Mouse (Mus musculus): ENCODE measurements around the gene Wdr93. TPM values are rescaled to one million over a fixed set of nuclear protein-coding genes. Genes with fewer than 3 reads are reported as not detected.
"Not testable (repeated sequence)": the region's sequence is repeated elsewhere in the genome, so short reads cannot be mapped to it uniquely, and the experiment has no call there.

The Wdr93 gene
- polyA plus RNA-seq, 1 experiment from 2014 or later: 0.23 TPM

DNA sequence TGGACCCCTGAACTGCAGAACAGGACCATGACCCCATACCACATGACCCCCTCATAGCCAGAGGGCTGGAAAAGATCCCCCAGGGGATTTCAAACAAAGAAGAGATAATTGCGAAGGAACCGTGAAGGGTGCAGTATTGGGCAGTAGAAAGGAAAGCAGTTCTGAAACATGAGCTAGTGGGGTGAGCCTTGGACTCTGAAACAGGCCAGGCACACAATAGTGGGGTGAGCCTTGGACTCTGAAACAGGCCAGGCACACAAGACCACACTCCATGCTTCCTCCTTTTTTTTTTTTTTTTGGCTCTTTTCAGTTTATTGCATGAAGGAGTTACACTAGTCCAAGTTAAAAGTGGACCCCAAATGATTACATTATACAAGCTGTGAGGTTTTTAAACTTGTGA lies 46.8 kb downstream of the Wdr93 start:
- not testable (repeated sequence) for ATAC-seq; H3K4me2 ChIP-seq (ENCODE audit: low read length); H3K9me3 ChIP-seq (ENCODE audit: control insufficient read depth, low read length); H3K36me3 ChIP-seq (ENCODE audit: control insufficient read depth, insufficient read depth); H3K9ac ChIP-seq (replicated peaks; ENCODE audit: low read depth, low read length); H3K27ac ChIP-seq (ENCODE audit: low read length); H3K4me3 ChIP-seq (replicated peaks; ENCODE audit: low read length)
- H3K27me3 ChIP-seq (replicated peaks; ENCODE audit: control insufficient read depth, insufficient read depth, low read length): peaks cover 26% of the 10 kb centered on the region
- 24% methylated on average over 2 of the region's 2 CpGs for WGBS
- H3K4me1 ChIP-seq (replicated peaks; ENCODE audit: control insufficient read depth, insufficient read depth, low read length): peaks cover 12% of the 10 kb centered on the region

DNA sequence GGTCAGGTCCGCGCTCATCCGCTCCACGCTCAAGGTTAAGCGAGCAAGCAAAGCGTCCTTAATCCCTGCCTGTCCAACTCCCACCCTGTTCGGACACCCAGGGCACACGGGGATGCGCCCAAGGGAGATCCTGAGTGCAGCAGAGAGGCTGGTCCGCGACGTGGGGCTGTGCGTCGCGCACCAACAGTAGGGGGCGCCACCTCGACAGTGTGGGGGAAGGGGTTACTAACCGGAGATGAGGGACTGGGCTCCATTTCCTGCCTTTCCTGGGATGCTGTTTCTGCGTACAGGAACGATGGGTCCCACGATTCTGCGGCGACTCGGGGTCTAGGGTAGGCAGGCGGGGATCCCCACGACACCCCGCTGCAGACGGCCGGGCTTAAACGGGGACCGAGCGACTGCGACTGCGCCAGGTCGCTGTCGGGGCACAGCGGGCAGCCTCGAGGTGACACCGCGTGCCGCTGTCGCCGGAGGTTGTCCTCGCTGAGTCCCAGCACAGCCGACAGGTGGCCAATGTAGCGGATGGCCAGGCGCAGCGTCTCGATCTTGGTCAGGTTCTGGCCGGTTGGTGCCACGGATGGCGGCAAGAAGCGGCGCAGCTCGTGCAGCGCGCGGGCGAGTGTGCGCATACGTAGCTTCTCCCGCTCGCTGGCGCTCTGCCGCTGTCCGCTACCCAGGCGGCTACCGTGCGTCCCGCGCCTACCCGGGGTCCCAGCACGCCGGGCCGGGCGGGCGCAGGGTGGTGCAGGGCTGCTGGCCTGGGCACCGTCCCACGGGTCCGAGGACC lies 49.9 kb downstream of the Wdr93 start:
- peak overlapping the region; percentile 56 for H3K4me3 ChIP-seq (replicated peaks; ENCODE audit: low read length)
- peak overlapping the region; percentile 79 for H3K4me2 ChIP-seq (ENCODE audit: low read length)
- H3K9ac ChIP-seq (replicated peaks; ENCODE audit: low read depth, low read length): peak overlapping the region; percentile 57
- 2% methylated on average over 80 of the region's 80 CpGs for WGBS
- H3K27me3 ChIP-seq (replicated peaks; ENCODE audit: control insufficient read depth, insufficient read depth, low read length): peaks cover 26% of the 10 kb centered on the region
- no peak overlapping the region for H3K27ac ChIP-seq (ENCODE audit: low read length)
- H3K36me3 ChIP-seq (ENCODE audit: control insufficient read depth, insufficient read depth): no peaks in the 10 kb centered on the region
- peak; percentile 62 for ATAC-seq
- H3K9me3 ChIP-seq (ENCODE audit: control insufficient read depth, low read length): no peaks in the 10 kb centered on the region
- peaks cover 12% of the 10 kb centered on the region for H3K4me1 ChIP-seq (replicated peaks; ENCODE audit: control insufficient read depth, insufficient read depth, low read length)

DNA sequence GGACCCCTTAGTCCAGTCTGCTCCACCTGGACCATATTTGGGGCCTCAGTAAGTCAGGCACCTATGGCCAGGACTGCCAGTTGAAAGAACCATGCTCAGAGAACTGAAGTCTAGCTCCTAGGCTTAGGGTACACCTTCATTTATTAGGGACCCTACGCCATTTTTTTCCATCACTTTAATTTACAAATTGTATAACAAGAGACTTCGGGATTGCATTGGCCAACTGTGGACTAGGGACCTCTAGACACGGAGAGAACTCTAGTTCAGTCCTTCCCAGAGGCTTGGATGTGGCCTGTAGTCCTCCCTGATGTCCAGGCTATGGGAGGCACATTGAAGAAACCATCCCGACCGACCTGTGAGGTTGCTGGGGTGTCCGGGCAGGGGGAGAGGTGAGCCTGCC lies 50.7 kb downstream of the Wdr93 start, which contains the start of gene Mesp1:
Gene Mesp1 (minus strand): TSS at position 101 of the 400 bp plus-strand sequence.
- H3K4me2 ChIP-seq (ENCODE audit: low read length): peak within 1 kb of the TSS; percentile 79
- no peak for ATAC-seq
- H3K9me3 ChIP-seq (ENCODE audit: control insufficient read depth, low read length): no peaks in the 10 kb centered on the region
- peak within 1 kb of the TSS; percentile 56 for H3K4me3 ChIP-seq (replicated peaks; ENCODE audit: low read length)
- H3K27ac ChIP-seq (ENCODE audit: low read length): no peak within 1 kb of the TSS
- peaks cover 26% of the 10 kb centered on the region for H3K27me3 ChIP-seq (replicated peaks; ENCODE audit: control insufficient read depth, insufficient read depth, low read length)
- WGBS: 81% methylated on average over 6 of the region's 6 CpGs
- H3K4me1 ChIP-seq (replicated peaks; ENCODE audit: control insufficient read depth, insufficient read depth, low read length): peaks cover 15% of the 10 kb centered on the region
- H3K9ac ChIP-seq (replicated peaks; ENCODE audit: low read depth, low read length): peak within 1 kb of the TSS; percentile 57
- H3K36me3 ChIP-seq (ENCODE audit: control insufficient read depth, insufficient read depth): no peaks in the 10 kb centered on the region

DNA sequence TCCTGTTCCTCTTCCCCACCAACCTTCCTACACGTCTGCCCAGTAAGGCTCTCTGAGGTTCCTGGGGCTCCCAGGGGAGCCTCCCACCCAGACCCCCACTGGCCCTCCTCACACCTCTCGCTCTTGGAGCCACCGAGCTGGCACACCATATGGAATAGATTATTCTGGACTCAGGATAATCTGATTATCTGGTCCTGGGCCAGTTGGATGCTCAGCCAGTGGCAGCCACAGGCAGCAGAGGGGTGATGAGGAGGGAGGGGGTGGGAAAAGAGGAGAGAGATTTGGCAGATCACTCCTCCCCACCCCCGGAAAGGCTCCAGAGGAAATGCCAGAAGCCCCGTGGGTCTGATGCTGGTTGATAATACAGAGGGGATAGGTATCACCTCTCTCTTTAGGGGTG lies 55.6 kb downstream of the Wdr93 start:
- no peak overlapping the region for H3K9ac ChIP-seq (replicated peaks; ENCODE audit: low read depth, low read length)
- H3K36me3 ChIP-seq (ENCODE audit: control insufficient read depth, insufficient read depth): no peaks in the 10 kb centered on the region
- H3K27me3 ChIP-seq (replicated peaks; ENCODE audit: control insufficient read depth, insufficient read depth, low read length): peaks cover 3% of the 10 kb centered on the region
- H3K4me1 ChIP-seq (replicated peaks; ENCODE audit: control insufficient read depth, insufficient read depth, low read length): 0 out of 2 replicates have a peak, but pooled peaks cover 4% of the 10 kb centered on the region
- H3K9me3 ChIP-seq (ENCODE audit: control insufficient read depth, low read length): no peaks in the 10 kb centered on the region
- H3K4me3 ChIP-seq (replicated peaks; ENCODE audit: low read length): no peak overlapping the region
- 24% methylated on average over 5 of the region's 5 CpGs for WGBS
- no peak for ATAC-seq
- H3K27ac ChIP-seq (ENCODE audit: low read length): no peak overlapping the region
- H3K4me2 ChIP-seq (ENCODE audit: low read length): no peak overlapping the region

DNA sequence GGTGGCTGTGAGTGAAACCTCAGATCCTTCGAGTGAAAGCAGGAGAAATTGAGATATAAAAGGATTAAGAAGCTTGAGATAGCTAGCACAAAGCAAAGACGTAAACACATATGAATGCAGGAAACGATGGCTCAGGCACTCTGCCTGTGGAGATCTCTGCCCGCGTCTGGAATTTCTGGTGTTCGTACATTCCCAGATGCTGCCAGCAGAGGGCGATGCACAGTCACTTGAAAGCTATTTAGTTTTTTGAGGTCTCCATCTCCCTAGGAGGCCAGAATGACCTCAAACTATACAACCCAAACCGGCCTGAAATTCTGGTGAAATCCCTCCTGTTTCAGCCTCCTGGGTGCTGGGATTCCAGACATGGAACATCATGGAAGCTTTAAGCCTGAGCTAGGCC lies 56.1 kb downstream of the Wdr93 start:
- ATAC-seq: no peak
- Histone ChIP-seq H3K4me2 (ENCODE audit: low read length) (no peak overlapping the region), H3K9me3 (ENCODE audit: control insufficient read depth, low read length) (no peaks in the 10 kb centered on the region), H3K36me3 (ENCODE audit: control insufficient read depth, insufficient read depth) (no peaks in the 10 kb centered on the region), H3K4me3 (replicated peaks; ENCODE audit: low read length) (no peak overlapping the region), H3K4me1 (replicated peaks; ENCODE audit: control insufficient read depth, insufficient read depth, low read length) (0 out of 2 replicates have a peak, but pooled peaks cover 4% of the 10 kb centered on the region), H3K9ac (replicated peaks; ENCODE audit: low read depth, low read length) (no peak overlapping the region), H3K27ac (ENCODE audit: low read length) (no peak overlapping the region), H3K27me3 (replicated peaks; ENCODE audit: control insufficient read depth, insufficient read depth, low read length) (no peaks in the 10 kb centered on the region; the same call in 1 of the 2 replicates)
- 2% methylated on average over 8 of the region's 8 CpGs for WGBS

DNA sequence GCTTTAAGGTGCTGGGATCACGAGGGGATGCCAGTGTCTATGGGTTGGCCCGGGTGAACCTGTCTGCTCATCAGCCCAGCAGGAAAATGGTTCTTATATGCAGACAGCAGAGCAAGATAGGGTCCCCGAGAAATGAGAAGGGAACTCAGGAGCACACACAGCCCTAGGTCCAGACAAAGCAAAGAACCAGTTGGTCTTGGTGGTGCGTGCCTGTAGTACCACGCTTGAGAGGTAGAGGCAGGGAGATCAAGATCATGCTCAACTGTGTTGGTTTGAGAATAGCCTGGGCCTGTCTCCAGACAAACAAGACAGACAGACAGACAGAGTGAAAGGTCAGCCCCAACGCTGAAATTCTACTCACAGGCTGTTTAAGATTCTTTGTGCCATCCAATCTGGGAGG lies 56.5 kb downstream of the Wdr93 start:
- H3K9me3 ChIP-seq (ENCODE audit: control insufficient read depth, low read length): no peaks in the 10 kb centered on the region
- H3K27me3 ChIP-seq (replicated peaks; ENCODE audit: control insufficient read depth, insufficient read depth, low read length): no peaks in the 10 kb centered on the region; the same call in 1 of the 2 replicates
- no peaks in the 10 kb centered on the region for H3K36me3 ChIP-seq (ENCODE audit: control insufficient read depth, insufficient read depth)
- H3K9ac ChIP-seq (replicated peaks; ENCODE audit: low read depth, low read length): no peak overlapping the region
- no peak overlapping the region for H3K4me3 ChIP-seq (replicated peaks; ENCODE audit: low read length)
- H3K4me1 ChIP-seq (replicated peaks; ENCODE audit: control insufficient read depth, insufficient read depth, low read length): 0 out of 2 replicates have a peak, but pooled peaks cover 4% of the 10 kb centered on the region
- 71% methylated on average over 6 of the region's 6 CpGs for WGBS
- ATAC-seq: no peak
- no peak overlapping the region for H3K27ac ChIP-seq (ENCODE audit: low read length)
- H3K4me2 ChIP-seq (ENCODE audit: low read length): no peak overlapping the region

DNA sequence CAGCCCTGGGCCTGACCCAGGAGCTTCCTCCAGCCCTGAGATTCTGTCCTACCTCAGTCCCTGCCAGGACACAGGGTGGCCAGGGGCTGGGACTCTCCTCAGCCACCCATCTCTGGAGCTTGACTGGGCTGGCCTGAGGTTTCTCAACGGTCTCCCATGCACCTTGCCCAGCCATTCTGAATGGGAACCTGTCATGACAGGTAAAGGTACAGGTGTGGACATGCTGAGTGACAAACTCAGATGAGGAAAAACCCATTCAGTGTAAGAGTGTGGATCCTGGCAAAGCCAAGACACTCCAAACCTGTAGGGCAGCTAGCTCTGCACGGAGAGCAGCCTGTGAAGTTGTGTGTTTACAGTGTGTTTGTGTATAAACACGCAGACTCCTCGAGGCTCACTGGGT lies 57.4 kb downstream of the Wdr93 start:
- Histone ChIP-seq H3K27me3 (replicated peaks; ENCODE audit: control insufficient read depth, insufficient read depth, low read length) (no peaks in the 10 kb centered on the region; the same call in 1 of the 2 replicates), H3K36me3 (ENCODE audit: control insufficient read depth, insufficient read depth) (no peaks in the 10 kb centered on the region), H3K9ac (replicated peaks; ENCODE audit: low read depth, low read length) (no peak overlapping the region), H3K9me3 (ENCODE audit: control insufficient read depth, low read length) (no peaks in the 10 kb centered on the region), H3K4me1 (replicated peaks; ENCODE audit: control insufficient read depth, insufficient read depth, low read length) (0 out of 2 replicates have a peak, but pooled peaks cover 4% of the 10 kb centered on the region), H3K4me2 (ENCODE audit: low read length) (no peak overlapping the region), H3K4me3 (replicated peaks; ENCODE audit: low read length) (no peak overlapping the region), H3K27ac (ENCODE audit: low read length) (no peak overlapping the region)
- no peak for ATAC-seq
- 84% methylated on average over 4 of the region's 4 CpGs for WGBS

DNA sequence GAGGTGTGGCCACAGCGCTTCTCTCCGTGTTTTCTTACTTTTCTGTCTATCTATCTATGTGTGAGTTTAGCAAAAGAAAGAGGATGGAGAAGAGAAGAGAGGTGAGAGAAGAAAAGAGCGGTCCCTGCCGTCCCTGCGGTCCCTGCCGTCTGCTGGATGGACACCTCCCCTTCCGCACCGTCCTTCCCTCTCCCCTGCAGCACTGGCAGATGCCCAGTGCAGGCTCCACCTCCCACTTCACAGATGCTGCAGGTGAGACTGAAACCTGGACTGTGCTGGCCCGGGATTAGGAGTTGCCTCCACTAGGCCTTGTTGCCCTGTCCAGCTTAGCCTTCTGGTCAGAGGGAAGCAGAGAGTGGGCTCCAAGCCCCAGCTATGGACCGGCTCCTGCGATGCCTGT lies 58.4 kb downstream of the Wdr93 start:
- H3K9ac ChIP-seq (replicated peaks; ENCODE audit: low read depth, low read length): no peak overlapping the region
- H3K27me3 ChIP-seq (replicated peaks; ENCODE audit: control insufficient read depth, insufficient read depth, low read length): no peaks in the 10 kb centered on the region
- H3K4me2 ChIP-seq (ENCODE audit: low read length): no peak overlapping the region
- ATAC-seq: no peak
- 79% methylated on average over 11 of the region's 11 CpGs for WGBS
- 0 out of 2 replicates have a peak, but pooled peaks cover 4% of the 10 kb centered on the region for H3K4me1 ChIP-seq (replicated peaks; ENCODE audit: control insufficient read depth, insufficient read depth, low read length)
- H3K9me3 ChIP-seq (ENCODE audit: control insufficient read depth, low read length): no peaks in the 10 kb centered on the region
- H3K27ac ChIP-seq (ENCODE audit: low read length): no peak overlapping the region
- no peak overlapping the region for H3K4me3 ChIP-seq (replicated peaks; ENCODE audit: low read length)
- no peaks in the 10 kb centered on the region for H3K36me3 ChIP-seq (ENCODE audit: control insufficient read depth, insufficient read depth)

DNA sequence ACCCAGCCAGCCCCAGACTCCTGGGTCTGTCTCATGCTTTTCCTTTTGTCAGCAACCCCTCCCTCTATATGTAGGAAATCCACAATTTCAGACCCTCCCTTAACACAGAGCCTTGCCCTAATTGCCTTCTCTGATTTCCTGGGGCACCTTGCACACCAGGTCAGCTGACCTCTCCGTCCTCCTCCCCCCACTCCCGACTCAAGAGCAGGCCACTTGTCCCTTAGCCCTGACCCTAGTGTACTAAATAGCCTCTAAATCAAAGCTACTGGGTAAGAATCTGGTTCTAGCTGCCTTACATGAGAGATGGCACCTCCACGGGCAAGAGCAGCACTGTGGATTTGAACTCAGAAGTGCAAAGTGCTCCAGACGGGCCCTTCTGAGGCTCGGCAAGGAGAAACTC lies 59.1 kb downstream of the Wdr93 start:
- H3K9me3 ChIP-seq (ENCODE audit: control insufficient read depth, low read length): no peaks in the 10 kb centered on the region
- 72% methylated on average over 5 of the region's 5 CpGs for WGBS
- ATAC-seq: no peak
- H3K4me1 ChIP-seq (replicated peaks; ENCODE audit: control insufficient read depth, insufficient read depth, low read length): 0 out of 2 replicates have a peak, but pooled peaks cover 4% of the 10 kb centered on the region
- no peak overlapping the region for H3K9ac ChIP-seq (replicated peaks; ENCODE audit: low read depth, low read length)
- no peak overlapping the region for H3K4me2 ChIP-seq (ENCODE audit: low read length)
- H3K4me3 ChIP-seq (replicated peaks; ENCODE audit: low read length): no peak overlapping the region
- H3K27ac ChIP-seq (ENCODE audit: low read length): no peak overlapping the region
- no peaks in the 10 kb centered on the region for H3K27me3 ChIP-seq (replicated peaks; ENCODE audit: control insufficient read depth, insufficient read depth, low read length)
- H3K36me3 ChIP-seq (ENCODE audit: control insufficient read depth, insufficient read depth): no peaks in the 10 kb centered on the region

Measured in forebrain, embryonic 16.5 days (tissue).